Mouse (Mus musculus): ENCODE results near the gene Ccnc.

Ccnc gene

DNA sequence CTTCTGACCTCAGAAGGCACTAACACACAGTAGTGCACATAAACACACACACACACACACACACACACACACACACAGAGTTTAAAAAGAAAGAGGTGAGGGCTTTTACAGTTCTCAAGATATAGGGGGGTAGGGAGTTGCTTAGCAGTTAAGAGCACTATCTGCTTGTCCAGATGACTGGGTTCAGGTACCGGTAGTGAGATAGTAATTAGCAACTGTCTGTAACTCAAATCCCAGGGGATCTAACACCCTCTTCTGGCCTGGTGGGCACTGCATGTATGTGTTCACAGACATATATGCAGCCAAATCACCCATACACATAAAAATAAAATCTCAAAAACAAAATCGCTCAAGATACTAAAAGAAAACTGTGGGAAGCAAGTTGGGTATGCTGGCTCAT, 74.1 kb downstream of the Ccnc start:
- no peak for DNase-seq (ENCODE audit: low spot score)

DNA sequence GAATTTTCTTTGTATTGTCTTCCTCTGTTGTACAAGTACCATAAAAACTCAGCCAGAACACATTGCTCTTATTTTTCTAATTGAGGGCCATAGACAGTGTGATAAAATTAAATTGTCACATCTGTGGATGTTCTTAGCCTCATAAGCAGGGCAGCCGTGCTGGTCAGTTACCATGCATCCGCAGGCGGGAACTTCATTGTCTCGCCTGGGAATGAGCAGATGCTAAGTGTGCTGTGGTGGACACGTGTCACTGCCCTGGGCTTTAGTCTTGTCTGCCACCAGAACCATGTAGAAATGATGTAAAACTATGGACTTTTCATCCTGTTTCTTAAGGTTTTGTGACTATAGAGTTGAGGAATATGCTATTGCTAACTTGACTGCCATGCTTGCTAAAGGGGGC, 79.7 kb downstream of the Ccnc start:
- no peak for DNase-seq (ENCODE audit: low spot score)

All from lung, postnatal 25 days (tissue).